Mouse (Mus musculus) heart, postnatal 0 days (tissue): ENCODE measurements around the gene Ppargc1a.

Source experiments
- CTCF ChIP-seq: IDR thresholded peaks from 2 replicates; pipeline ENCODE4 v1.5.1; 2016; ENCODE audit warnings: antibody characterized with exemption, control low read depth, low read depth
- EP300 ChIP-seq: IDR thresholded peaks from 2 replicates; pipeline ENCODE4 v1.6.1; 2016; ENCODE audit warnings: antibody characterized with exemption, low read depth

DNA sequence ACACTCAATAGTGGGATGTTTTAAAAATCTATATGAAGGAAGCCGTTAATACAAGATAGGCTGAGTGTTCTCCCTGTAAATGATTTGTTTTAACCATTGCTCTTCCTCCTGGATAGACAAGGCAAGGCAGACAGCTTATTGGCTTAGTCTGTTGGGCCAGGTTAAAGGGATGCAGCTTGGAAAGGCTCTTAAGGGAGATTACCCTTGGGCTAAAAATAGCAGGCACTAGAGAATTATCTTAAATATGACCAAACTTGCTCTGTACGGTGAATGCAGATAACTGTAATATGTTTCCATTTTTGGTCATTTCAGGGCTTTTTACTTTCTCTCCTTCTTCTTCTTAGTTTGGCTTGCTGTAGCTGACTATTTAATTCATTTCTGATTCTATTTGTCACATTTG lies 38.1 kb downstream of the Ppargc1a start:
- TF ChIP-seq CTCF, result no peak
- TF ChIP-seq EP300, result 0 out of 2 replicates have a peak, but pooled peaks have one; percentile 28
